ENCODE assay signal across 8 mouse cellular contexts in the genomic region with DNA sequence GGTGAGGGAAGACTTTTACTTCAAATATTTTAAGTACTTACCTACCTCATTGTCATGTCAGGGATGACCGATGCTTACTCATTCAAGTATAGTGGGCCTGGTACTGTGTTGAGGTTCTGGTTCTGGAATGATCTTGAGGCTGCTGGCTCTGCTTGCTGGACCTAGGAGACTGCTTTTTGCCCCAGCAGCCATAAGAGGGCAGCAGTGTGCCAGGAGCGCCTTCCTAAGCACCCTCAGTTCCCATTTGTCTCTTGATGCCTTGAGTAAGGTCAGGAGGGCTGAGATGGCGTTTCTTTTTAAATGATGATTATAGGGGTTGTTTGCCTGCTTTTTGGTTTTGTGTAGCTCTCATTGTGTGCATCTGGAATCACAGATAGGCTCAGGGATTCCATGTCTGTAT. TPM values are rescaled to one million over a fixed set of nuclear protein-coding genes. Genes with fewer than 3 reads are reported as not detected.
DNase-seq lines count a peak whose midpoint lies in the region; ATAC-seq and TF ChIP-seq lines count a peak whose summit lies in the region.

No protein-coding gene starts in this region.

- H3K4me3 ChIP-seq in forebrain, embryonic 10.5 days, result no peak overlapping the region
- H3K4me3 ChIP-seq in forebrain, embryonic 12.5 days (replicated peaks), result no peak overlapping the region
- no peak overlapping the region for H3K4me3 ChIP-seq in cortical plate, adult 2 months (ENCODE audit: insufficient read depth, low read length)
- H3K4me3 ChIP-seq in lung, postnatal 0 days (ENCODE audit: low read depth, low read length), result no peak overlapping the region

- 0 out of 2 replicates have a peak, but pooled peaks cover 5% of the 10 kb centered on the region for H3K4me1 ChIP-seq in forebrain, embryonic 10.5 days
- peaks cover 4% of the 10 kb centered on the region; the same call in 1 of the 2 replicates for H3K4me1 ChIP-seq in forebrain, embryonic 12.5 days
- H3K4me1 ChIP-seq in cortical plate, adult 2 months (ENCODE audit: control insufficient read depth, insufficient read depth, low read length), result peaks cover 7% of the 10 kb centered on the region
- H3K4me1 ChIP-seq in lung, postnatal 0 days (ENCODE audit: insufficient read depth, low read depth, low read length), result no peaks in the 10 kb centered on the region

- peak; percentile 90 for TF ChIP-seq CTCF in cortical plate, adult 2 months (IDR thresholded peaks at IDR 0.05; ENCODE audit: extremely low read depth, insufficient read depth, low read length)
- peak; percentile 91 for TF ChIP-seq CTCF in lung, postnatal 0 days (IDR thresholded peaks at IDR 0.05)

- no peak overlapping the region for H3K9ac ChIP-seq in forebrain, embryonic 12.5 days
- no peak overlapping the region for H3K9ac ChIP-seq in lung, postnatal 0 days (replicated peaks; ENCODE audit: low read depth)

- H3K27ac ChIP-seq in forebrain, embryonic 10.5 days, result peak overlapping the region; percentile 56
- no peak overlapping the region for H3K27ac ChIP-seq in forebrain, embryonic 12.5 days
- H3K27ac ChIP-seq in cortical plate, adult 2 months (ENCODE audit: insufficient read depth, low read length), result no peak overlapping the region
- H3K27ac ChIP-seq in lung, postnatal 0 days (ENCODE audit: low read length), result no peak overlapping the region

- H3K4me2 ChIP-seq in forebrain, embryonic 12.5 days, result no peak overlapping the region
- no peak overlapping the region for H3K4me2 ChIP-seq in lung, postnatal 0 days (replicated peaks; ENCODE audit: low read depth, low read length)

- no peak for TF ChIP-seq EP300 in lung, postnatal 0 days (IDR thresholded peaks at IDR 0.05)

- intact Hi-C loops in gastrocnemius, postnatal 36 days (cut with DNase I), result no loop called here

- H3K36me3 ChIP-seq in forebrain, embryonic 10.5 days (replicated peaks), result peaks cover 99% of the 10 kb centered on the region
- peaks cover 81% of the 10 kb centered on the region for H3K36me3 ChIP-seq in forebrain, embryonic 12.5 days (replicated peaks)
- peaks cover 22% of the 10 kb centered on the region for H3K36me3 ChIP-seq in lung, postnatal 0 days (ENCODE audit: insufficient read depth, low read length)

- ATAC-seq in forebrain, embryonic 12.5 days (ENCODE audit: low FRiP score), result no peak
- peak; percentile 54; the same call in 1 of the 2 replicates for ATAC-seq in lung, postnatal 0 days

- H3K9me3 ChIP-seq in forebrain, embryonic 10.5 days, result no peaks in the 10 kb centered on the region
- no peaks in the 10 kb centered on the region for H3K9me3 ChIP-seq in forebrain, embryonic 12.5 days
- no peaks in the 10 kb centered on the region for H3K9me3 ChIP-seq in lung, postnatal 0 days (ENCODE audit: low read length)

- TF ChIP-seq POLR2A in cortical plate, adult 2 months (IDR thresholded peaks at IDR 0.05; ENCODE audit: extremely low read depth, insufficient read depth, low read length), result no peak

- WGBS in forebrain, embryonic 10.5 days, result 47% methylated on average over 3 of the region's 3 CpGs
- WGBS in forebrain, embryonic 12.5 days, result 31% methylated on average over 3 of the region's 3 CpGs
- WGBS in lung, postnatal 0 days, result 30% methylated on average over 3 of the region's 3 CpGs

- no peaks in the 10 kb centered on the region for H3K27me3 ChIP-seq in forebrain, embryonic 10.5 days (ENCODE audit: poor library complexity, severe bottlenecking)
- H3K27me3 ChIP-seq in forebrain, embryonic 12.5 days, result no peaks in the 10 kb centered on the region
- H3K27me3 ChIP-seq in lung, postnatal 0 days (replicated peaks; ENCODE audit: insufficient read depth, low read length), result no peaks in the 10 kb centered on the region

- DNase-seq in forebrain, embryonic 10.5 days (ENCODE audit: extremely low spot score, low spot score), result peak; percentile 51
- peak; percentile 68 for DNase-seq in R1 (ENCODE audit: low read depth, low spot score)
- peak; percentile 49 to 51 for DNase-seq in gastrocnemius, postnatal 36 days
- DNase-seq in kidney, postnatal 10 days, result peak; percentile 83
- peak; percentile 86 for DNase-seq in lung, postnatal 0 days (ENCODE audit: low spot score)
- DNase-seq in right cerebral cortex, postnatal 14 days, result peak; percentile 74

RNA-seq across cellular contexts. Expression of a gene that starts 18.7 kb away (rescaled TPM):
- polyA plus RNA-seq in forebrain, embryonic 10.5 days (2016; fragmentation: Nextera tagmentation; extraction: Ambion mirVana), result 1,567 and 1,577 TPM in 2 replicates
- 2,395 and 2,485 TPM in 2 replicates for polyA plus RNA-seq in forebrain, embryonic 12.5 days (2016; fragmentation: Nextera tagmentation; extraction: Ambion mirVana)
- 3,152 and 3,325 TPM in 2 replicates for polyA plus RNA-seq in cortical plate, adult 2 months (2012; rRNA removed)
- 1 to 10 TPM; 7.9 to 8.3 TPM for total RNA-seq in gastrocnemius, postnatal 36 days (2021)
- polyA plus RNA-seq in lung, postnatal 0 days (2015; fragmentation: Nextera tagmentation; extraction: Ambion mirVana), result 153 TPM in 2 replicates

RNA-seq across cellular contexts. Expression of a gene that starts 24.5 kb away (rescaled TPM):
- 23.7 and 23.8 TPM in 2 replicates for polyA plus RNA-seq in forebrain, embryonic 10.5 days (2016; fragmentation: Nextera tagmentation; extraction: Ambion mirVana)
- polyA plus RNA-seq in forebrain, embryonic 12.5 days (2016; fragmentation: Nextera tagmentation; extraction: Ambion mirVana), result 15.4 and 16.7 TPM in 2 replicates
- 20.0 and 20.8 TPM in 2 replicates for polyA plus RNA-seq in cortical plate, adult 2 months (2012; rRNA removed)
- 1 to 10 TPM; 1.8 to 4.1 TPM for total RNA-seq in gastrocnemius, postnatal 36 days (2021)
- 4.3 and 4.5 TPM in 2 replicates for polyA plus RNA-seq in lung, postnatal 0 days (2015; fragmentation: Nextera tagmentation; extraction: Ambion mirVana)

RNA-seq across cellular contexts. Expression of a gene that starts 59.6 kb away (rescaled TPM):
- polyA plus RNA-seq in forebrain, embryonic 10.5 days (2016; fragmentation: Nextera tagmentation; extraction: Ambion mirVana), result 56.5 and 57.5 TPM in 2 replicates
- 59.0 and 62.7 TPM in 2 replicates for polyA plus RNA-seq in forebrain, embryonic 12.5 days (2016; fragmentation: Nextera tagmentation; extraction: Ambion mirVana)
- 49.6 and 51.0 TPM in 2 replicates for polyA plus RNA-seq in cortical plate, adult 2 months (2012; rRNA removed)
- total RNA-seq in gastrocnemius, postnatal 36 days (2021), result 10 to 100 TPM; 12.4 to 13.5 TPM
- polyA plus RNA-seq in lung, postnatal 0 days (2015; fragmentation: Nextera tagmentation; extraction: Ambion mirVana), result 48.9 and 52.5 TPM in 2 replicates

RNA-seq across cellular contexts. Expression of a gene that starts 59.6 kb away (rescaled TPM):
- polyA plus RNA-seq in forebrain, embryonic 10.5 days (2016; fragmentation: Nextera tagmentation; extraction: Ambion mirVana), result 57.9 and 62.6 TPM in 2 replicates
- 55.0 and 56.0 TPM in 2 replicates for polyA plus RNA-seq in forebrain, embryonic 12.5 days (2016; fragmentation: Nextera tagmentation; extraction: Ambion mirVana)
- 48.4 and 52.6 TPM in 2 replicates for polyA plus RNA-seq in cortical plate, adult 2 months (2012; rRNA removed)
- total RNA-seq in gastrocnemius, postnatal 36 days (2021), result 10 to 100 TPM; 34.9 to 38.0 TPM
- 42.3 and 43.1 TPM in 2 replicates for polyA plus RNA-seq in lung, postnatal 0 days (2015; fragmentation: Nextera tagmentation; extraction: Ambion mirVana)

Comparison
In these comparisons a context has a peak if more than half of its experiments do, and no peak if none do; other contexts are left out.
1. RNA of a gene that starts 18.7 kb away (polyA plus RNA-seq): 3,152 to 3,325 TPM in cortical plate, adult 2 months, 2,395 to 2,485 TPM in forebrain, embryonic 12.5 days and 1,567 to 1,577 TPM in forebrain, embryonic 10.5 days; 153 TPM in lung, postnatal 0 days; every median in the first group is over 10 times any median in the second.
2. Peak in every context shown above with its lines, with median percentiles within 50 percentile points of each other: DNase-seq.